Mouse (Mus musculus) C2C12 (cell line): ENCODE results near the gene Lrp3.

ENCODE experiments used
- CEBPB ChIP-seq: IDR thresholded peaks from one replicate; pipeline ENCODE4 v1.6.1; 2011; ENCODE audit warnings: low read depth, mild to moderate bottlenecking, control low read depth, moderate library complexity
- CTCF ChIP-seq: IDR thresholded peaks from one replicate; pipeline ENCODE4 v1.5.1; 2011; ENCODE audit not compliant: control insufficient read depth, insufficient read depth, insufficient read length
- FOSL1 ChIP-seq: IDR thresholded peaks from one replicate; pipeline ENCODE4 v1.8.0; 2011; ENCODE audit warnings: mild to moderate bottlenecking, low read length; ENCODE audit not compliant: poor library complexity, insufficient read depth, severe bottlenecking
- MAX ChIP-seq: IDR thresholded peaks from one replicate; pipeline ENCODE4 v1.6.1; 2011; ENCODE audit warnings: mild to moderate bottlenecking, control low read depth
- MYOD1 ChIP-seq: IDR thresholded peaks from one replicate; pipeline ENCODE4 v1.6.1; 2011; ENCODE audit warnings: low read depth; ENCODE audit not compliant: control insufficient read depth, insufficient read length
- MYOG ChIP-seq: IDR thresholded peaks from one replicate; pipeline ENCODE4 v1.6.1; 2011; ENCODE audit not compliant: control insufficient read depth, insufficient read length; ENCODE audit errors: extremely low read depth
- USF1 ChIP-seq: IDR thresholded peaks from one replicate; pipeline ENCODE4 v1.6.1; 2011; ENCODE audit warnings: low read depth, mild to moderate bottlenecking, control low read depth, moderate library complexity

- TF ChIP-seq MYOD1: no peak
- TF ChIP-seq CTCF: no peak
- no peak for TF ChIP-seq USF1
- no peak for TF ChIP-seq FOSL1
- TF ChIP-seq MAX: no peak
- no peak for TF ChIP-seq CEBPB
- TF ChIP-seq MYOG: no peak
Observed at GRCm38 (mm10) chr7:35198981-35199754, 16.1 kb downstream of the Lrp3 start.
